Mouse (Mus musculus) heart, adult 2 months (tissue): ENCODE measurements at regions not wholly inside any gene's neighbourhood (a gene's known extent, or its start where the extent isn't known, plus 50 kb on each side); places are given as distances from the start of the nearest gene placed in this dataset.

Experiments
- DNase-seq, 2 experiments: peaks; one replicate each; pipeline ENCODE4 v3.0.0; 2021
- H3K27ac ChIP-seq: fragments of 200-600 bp; 2 replicates; pipeline ENCODE4 v1.8.1; 2022
- H3K27me3 ChIP-seq: fragments of 200-500 bp; 2 replicates; pipeline ENCODE4 v1.6.1; 2012; ENCODE audit warnings: mild to moderate bottlenecking, low read length, inconsistent platforms, mixed read lengths; ENCODE audit not compliant: control insufficient read depth, insufficient read depth
- H3K36me3 ChIP-seq: fragments of 200-500 bp; 2 replicates; pipeline ENCODE4 v1.6.1; 2012; ENCODE audit warnings: low read length, inconsistent platforms; ENCODE audit not compliant: control insufficient read depth, insufficient read depth
- H3K4me1 ChIP-seq: fragments of 200-500 bp; 2 replicates; pipeline ENCODE4 v1.6.1; 2011; ENCODE audit warnings: low read length; ENCODE audit not compliant: control insufficient read depth, insufficient read depth
- H3K4me3 ChIP-seq: fragments of 200-600 bp; 2 replicates; pipeline ENCODE4 v1.8.1; 2022
- H3K79me2 ChIP-seq: fragments of 200-500 bp; replicated peaks from 2 replicates; pipeline ENCODE4 v1.6.1; 2012; ENCODE audit warnings: mild to moderate bottlenecking, inconsistent platforms, low read length, moderate library complexity, mixed read lengths; ENCODE audit not compliant: control insufficient read depth, insufficient read depth
- H3K9ac ChIP-seq: fragments of 200-500 bp; 2 replicates; pipeline ENCODE4 v1.6.1; 2012; ENCODE audit warnings: low read depth, mild to moderate bottlenecking, control low read depth, inconsistent platforms, low read length, mixed read lengths
- CTCF ChIP-seq: fragments of 200-600 bp; IDR thresholded peaks from 2 replicates; pipeline ENCODE4 v1.8.1; 2022; ENCODE audit warnings: antibody characterized with exemption, mild to moderate bottlenecking, moderate library complexity
- EP300 ChIP-seq: fragments of 200-500 bp; IDR thresholded peaks from 2 replicates; pipeline ENCODE4 v1.6.1; 2011; ENCODE audit warnings: low read depth, low read length, control low read depth; ENCODE audit not compliant: insufficient read depth
- POLR2A ChIP-seq: fragments of 200-500 bp; IDR thresholded peaks from 2 replicates; pipeline ENCODE4 v1.6.1; 2011; ENCODE audit warnings: mild to moderate bottlenecking, low read depth, low read length, control low read depth; ENCODE audit not compliant: insufficient read depth
- WGBS: fragments of 180-500 bp; shearing (Covaris S2); methylation state at CpG from one replicate; pipeline ENCODE4 v1.1.7; 2018; 5-methylcytosine and 5-hydroxymethylcytosine counted together
- intact Hi-C: fragments of 180-260 bp; cut with DNase I; formaldehyde crosslinking; loops from one replicate; pipeline ENCODE4 v1.15.1; 2025

- TF ChIP-seq POLR2A (no peak), CTCF (no peak), EP300 (no peak)
- H3K4me3 ChIP-seq, result no peak overlapping the region
- DNase-seq, result no peak
- H3K36me3 ChIP-seq, result peaks cover under 1% of the 10 kb centered on the region
- no peak overlapping the region for H3K27ac ChIP-seq
- no peaks in the 10 kb centered on the region for H3K4me1 ChIP-seq
- H3K79me2 ChIP-seq, result no peaks in the 10 kb centered on the region
- H3K9ac ChIP-seq, result no peak overlapping the region
- intact Hi-C loops, result no loop called here
- 86% methylated on average over 7 of the region's 7 CpGs for WGBS
- H3K27me3 ChIP-seq, result no peaks in the 10 kb centered on the region
Observed at GRCm38 (mm10) chr15:96784578-96784977, 85.0 kb upstream of the Slc38a2 start.

DNA sequence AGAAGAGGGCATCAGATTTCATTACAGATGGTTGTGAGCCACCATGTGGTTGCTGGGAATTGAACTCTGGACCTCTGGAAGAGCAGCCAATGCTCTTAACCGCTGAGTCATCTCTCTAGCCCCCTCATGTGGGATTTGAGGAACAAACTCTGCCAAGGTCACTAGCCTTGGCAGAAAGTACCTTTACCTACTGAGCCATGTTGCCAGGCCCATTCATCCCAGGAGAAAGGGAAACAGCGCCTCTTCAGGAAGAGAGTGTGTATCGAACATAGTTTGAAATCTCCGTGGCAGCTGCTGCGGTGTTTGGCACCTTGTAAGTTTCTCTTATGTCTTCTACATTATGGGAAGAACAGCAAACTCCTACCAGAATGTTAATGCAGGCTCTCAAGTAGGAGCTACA is 82.0 kb upstream of the Slc38a2 start:
- no peak overlapping the region for H3K9ac ChIP-seq
- H3K36me3 ChIP-seq, result peaks cover 3% of the 10 kb centered on the region
- DNase-seq, result no peak
- 88% methylated on average over 5 of the region's 5 CpGs for WGBS
- no peaks in the 10 kb centered on the region for H3K27me3 ChIP-seq
- intact Hi-C loops, result no loop called here
- TF ChIP-seq EP300 (no peak), POLR2A (no peak), CTCF (peak; percentile 11; the same call in 1 of the 2 replicates)
- no peaks in the 10 kb centered on the region for H3K79me2 ChIP-seq
- H3K4me3 ChIP-seq, result no peak overlapping the region
- H3K4me1 ChIP-seq, result peaks cover 2% of the 10 kb centered on the region
- H3K27ac ChIP-seq, result no peak overlapping the region

GRCm38 (mm10) chr15:96780606-96781005 is 81.1 kb upstream of the Slc38a2 start:
- intact Hi-C loops, result no loop called here
- peaks cover 3% of the 10 kb centered on the region for H3K36me3 ChIP-seq
- H3K27me3 ChIP-seq, result no peaks in the 10 kb centered on the region
- no peak overlapping the region for H3K9ac ChIP-seq
- no peak overlapping the region; the same call in 1 of the 2 replicates for H3K27ac ChIP-seq
- DNase-seq, result no peak
- 82% methylated on average over 5 of the region's 5 CpGs for WGBS
- no peaks in the 10 kb centered on the region for H3K79me2 ChIP-seq
- peaks cover 2% of the 10 kb centered on the region for H3K4me1 ChIP-seq
- no peak overlapping the region for H3K4me3 ChIP-seq
- TF ChIP-seq POLR2A (no peak), CTCF (no peak), EP300 (no peak)

DNA sequence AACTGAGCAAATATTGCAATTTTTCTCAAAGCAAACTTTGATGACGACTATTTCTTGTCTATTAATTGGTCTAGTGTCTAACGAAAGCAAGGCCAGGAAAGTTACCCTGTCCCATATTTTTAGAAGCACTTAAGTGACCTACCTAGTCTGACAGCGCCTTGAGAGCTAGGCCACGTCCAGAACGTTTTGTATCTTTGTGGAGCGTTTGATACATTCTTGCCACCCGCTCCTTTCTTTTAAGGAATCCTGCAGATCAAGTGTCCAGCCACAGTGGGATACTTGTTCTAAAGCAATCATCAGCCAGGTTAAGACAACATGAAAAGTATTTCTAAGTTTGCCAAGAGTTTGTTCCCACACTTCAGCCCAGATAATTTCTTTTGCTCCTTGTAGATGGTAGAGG is 79.8 kb upstream of the Slc38a2 start:
- intact Hi-C loops, result no loop called here
- Histone ChIP-seq H3K27me3 (no peaks in the 10 kb centered on the region), H3K9ac (no peak overlapping the region), H3K36me3 (peaks cover 3% of the 10 kb centered on the region), H3K4me3 (no peak overlapping the region), H3K79me2 (no peaks in the 10 kb centered on the region), H3K4me1 (peaks cover 6% of the 10 kb centered on the region), H3K27ac (peak overlapping the region; percentile 85)
- no peak for DNase-seq
- 64% methylated on average over 7 of the region's 7 CpGs for WGBS
- TF ChIP-seq CTCF, result no peak
- no peak for TF ChIP-seq POLR2A
- 0 out of 2 replicates have a peak, but pooled peaks have one; percentile 19 for TF ChIP-seq EP300

- Histone ChIP-seq H3K27me3 (no peaks in the 10 kb centered on the region), H3K4me3 (no peak overlapping the region), H3K79me2 (no peaks in the 10 kb centered on the region), H3K9ac (no peak overlapping the region), H3K27ac (peak overlapping the region; percentile 85), H3K36me3 (peaks cover 3% of the 10 kb centered on the region), H3K4me1 (peaks cover 11% of the 10 kb centered on the region)
- WGBS, result 60% methylated on average over 15 of the region's 15 CpGs
- no peak for TF ChIP-seq EP300
- no peak for TF ChIP-seq CTCF
- no peak for TF ChIP-seq POLR2A
- intact Hi-C loops, result no loop called here
- peak; percentile 57 to 58 for DNase-seq
Observed at GRCm38 (mm10) chr15:96778321-96778926, 78.9 kb upstream of the Slc38a2 start.

DNA sequence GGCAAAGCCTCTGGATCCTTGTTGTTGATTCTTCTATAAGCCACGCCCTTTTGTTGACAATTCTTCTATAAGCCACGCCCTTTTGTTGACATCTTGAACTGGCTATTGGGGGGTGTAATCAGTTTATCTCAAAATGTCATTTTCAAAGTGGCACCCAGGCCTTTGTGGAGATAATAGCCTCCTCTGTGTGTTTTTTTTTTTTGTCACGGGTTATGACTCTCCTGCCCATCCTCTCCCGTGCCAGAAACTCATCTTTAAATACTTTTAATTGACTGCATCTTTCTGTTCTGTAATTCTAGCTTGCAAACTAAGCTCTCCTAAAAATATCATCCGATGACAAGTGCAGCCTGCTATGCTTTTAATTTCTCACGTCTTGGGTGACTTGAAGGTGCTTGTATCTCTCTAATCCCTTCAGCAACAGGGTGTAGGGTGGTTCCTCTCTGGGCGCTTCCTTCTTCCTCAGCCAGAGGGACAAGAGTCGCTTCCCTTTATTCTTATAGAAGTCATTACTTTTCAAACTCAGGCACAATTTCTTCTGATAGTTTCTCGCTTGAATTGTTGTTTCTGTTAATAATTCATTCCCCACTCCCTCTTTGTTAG is 77.0 kb upstream of the Slc38a2 start:
- H3K9ac ChIP-seq, result no peak overlapping the region
- intact Hi-C loops, result no loop called here
- WGBS, result 70% methylated on average over 9 of the region's 9 CpGs

More for the DNA sequence above, 77.0 kb upstream of the Slc38a2 start:
- Histone ChIP-seq H3K27ac (peak overlapping the region; percentile 31), H3K79me2 (no peaks in the 10 kb centered on the region), H3K4me1 (peaks cover 11% of the 10 kb centered on the region), H3K4me3 (no peak overlapping the region), H3K27me3 (no peaks in the 10 kb centered on the region), H3K36me3 (peaks cover 3% of the 10 kb centered on the region)
- DNase-seq, result no peak
- TF ChIP-seq POLR2A (no peak), EP300 (no peak)
